Mouse (Mus musculus): Measurements from ENCODE around the gene Lmo4.

Gene Lmo4

DNA sequence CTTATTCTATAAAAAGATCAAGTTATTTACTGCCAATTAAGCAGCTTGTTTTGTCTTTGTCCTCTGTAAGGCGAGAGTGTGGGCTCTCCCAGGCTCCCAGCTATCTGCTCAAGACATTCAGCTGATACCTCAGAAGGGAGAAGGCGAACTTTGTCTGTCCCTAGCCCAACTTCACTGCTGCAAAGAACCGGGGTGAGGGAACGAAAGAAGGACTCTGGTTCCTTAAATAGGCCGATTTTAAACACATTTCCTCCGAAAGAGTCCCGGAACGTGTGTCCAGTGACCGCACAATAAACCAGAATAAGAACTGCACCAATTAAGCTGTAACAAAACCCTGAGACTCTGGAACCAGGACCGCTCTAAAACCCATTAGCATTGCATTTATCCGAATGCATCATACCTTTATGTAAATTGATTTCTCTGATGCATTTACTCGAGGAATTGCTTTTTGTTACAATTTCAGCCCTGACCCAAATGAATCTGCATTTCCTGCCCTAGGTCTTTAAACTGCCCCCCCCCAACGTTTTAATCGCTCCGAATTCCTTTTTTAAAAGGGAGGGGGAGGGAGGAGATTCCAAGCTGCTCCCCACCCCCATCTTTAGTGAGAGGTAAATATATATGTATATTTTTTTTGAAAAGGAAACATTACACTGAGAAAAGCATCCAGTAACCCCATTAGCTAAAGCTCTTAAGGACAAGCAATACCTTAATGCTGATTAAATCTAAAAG lies 1.6 kb downstream of the Lmo4 start:
- peak in 1 of 2 experiments; percentile 24 for DNase-seq

GRCm38 (mm10) chr3:144202574-144203258 lies 2.3 kb downstream of the Lmo4 start:
- DNase-seq = no peak

- DNase-seq = peak; percentile 66 to 74
Measured at GRCm38 (mm10) chr3:144201794-144202573, 3.0 kb downstream of the Lmo4 start.

DNA sequence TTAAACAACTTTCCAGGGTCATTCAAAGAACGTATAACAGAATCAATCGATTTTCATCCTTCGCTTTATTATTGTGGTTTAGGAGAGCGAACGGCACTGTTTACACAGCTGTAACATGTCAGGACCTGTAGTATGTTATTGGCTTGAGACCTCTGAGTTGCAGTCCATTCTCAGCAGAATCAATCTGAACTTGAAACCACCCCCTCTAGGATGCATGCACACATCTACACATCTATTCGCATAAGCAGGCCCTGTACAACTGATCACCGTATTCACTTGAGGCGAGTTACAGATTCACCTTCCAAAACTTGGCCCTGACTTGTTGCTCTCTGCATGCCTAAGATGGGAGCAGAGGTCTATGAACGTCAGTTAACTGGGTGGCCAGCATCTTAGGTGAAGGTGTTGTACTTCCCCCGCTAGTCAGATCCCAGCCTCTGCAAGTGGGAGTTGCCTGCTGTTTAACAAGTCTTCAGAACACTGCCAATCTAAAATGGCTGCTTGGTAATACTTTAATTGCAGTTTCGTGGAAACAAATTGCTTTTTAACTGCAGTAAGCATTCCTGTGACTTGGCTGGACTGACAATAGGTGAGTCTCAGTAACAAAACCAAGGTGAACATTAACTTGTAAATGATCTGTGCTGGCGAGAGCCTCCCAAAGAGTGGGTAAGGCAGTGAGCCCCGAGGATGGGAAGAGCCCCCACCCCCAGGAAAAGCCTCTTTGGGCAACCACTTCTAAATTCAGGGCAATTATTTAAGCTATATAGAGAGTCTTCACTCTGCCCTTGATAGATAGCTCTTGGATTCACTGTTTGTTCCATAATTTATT lies 19.5 kb downstream of the Lmo4 start:
- no peak for DNase-seq

DNA sequence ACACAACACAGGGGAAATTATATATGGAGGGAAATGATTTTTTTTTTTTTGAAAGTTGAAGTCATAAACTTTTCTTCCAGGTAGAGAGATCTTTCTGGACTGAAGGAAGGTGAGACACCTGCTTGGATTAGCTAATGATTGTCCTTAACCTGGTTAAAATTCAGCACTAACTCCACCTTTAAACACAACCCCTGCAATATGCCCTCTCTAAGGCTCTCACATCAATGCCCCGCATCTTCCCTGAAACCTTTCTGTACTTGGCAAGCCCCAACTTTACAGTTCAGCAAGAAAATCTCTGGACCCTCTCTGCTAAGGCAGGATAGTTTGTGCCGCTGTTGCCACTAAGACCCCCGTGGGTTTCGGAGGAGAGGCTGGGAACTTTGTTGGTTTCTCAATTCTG lies 20.1 kb downstream of the Lmo4 start:
- DNase-seq = no peak

DNA sequence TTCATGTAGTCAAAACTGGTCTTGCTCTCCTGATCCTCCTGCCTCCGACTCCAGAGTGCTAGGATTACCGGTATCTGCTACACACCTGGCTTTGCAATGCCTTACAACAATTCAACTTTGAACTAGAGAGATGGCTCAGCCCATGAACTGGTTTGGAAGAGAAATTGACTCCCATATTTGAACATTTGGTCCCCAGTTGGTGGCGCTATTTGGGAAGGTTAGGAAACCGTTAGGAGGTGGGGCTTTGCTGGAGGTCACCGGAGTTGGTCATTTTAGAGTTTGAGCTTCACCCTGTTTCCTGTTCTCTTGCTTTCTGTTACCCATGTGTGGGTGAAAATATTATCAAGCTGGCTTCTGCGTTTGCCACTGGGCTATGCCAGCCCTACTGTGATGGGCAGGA lies 22.8 kb downstream of the Lmo4 start:
- no peak for DNase-seq

- no peak for DNase-seq
Measured at GRCm38 (mm10) chr3:144178937-144179336, 26.1 kb downstream of the Lmo4 start.

- no peak for DNase-seq
Measured at GRCm38 (mm10) chr3:144173866-144174588, 31.0 kb downstream of the Lmo4 start.

DNA sequence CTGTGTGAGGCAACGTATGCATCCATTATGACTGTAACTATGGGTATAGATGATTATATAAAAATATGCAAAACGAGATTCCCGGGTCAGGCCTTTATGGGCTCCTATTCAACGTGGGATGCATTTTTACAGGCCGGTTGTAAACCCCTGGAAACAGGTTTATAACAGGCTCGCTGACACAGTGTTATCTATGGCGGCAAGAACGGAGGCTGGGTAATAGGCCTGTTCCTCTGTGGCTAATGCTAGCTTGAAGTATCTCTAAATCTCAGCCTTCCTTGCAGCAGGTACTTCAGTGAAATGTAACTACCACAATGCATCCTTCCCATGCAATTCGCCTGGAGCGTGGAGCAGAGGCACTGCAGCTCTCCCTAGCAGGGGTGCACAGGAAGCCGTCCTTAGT lies 31.9 kb downstream of the Lmo4 start:
- DNase-seq = no peak

DNA sequence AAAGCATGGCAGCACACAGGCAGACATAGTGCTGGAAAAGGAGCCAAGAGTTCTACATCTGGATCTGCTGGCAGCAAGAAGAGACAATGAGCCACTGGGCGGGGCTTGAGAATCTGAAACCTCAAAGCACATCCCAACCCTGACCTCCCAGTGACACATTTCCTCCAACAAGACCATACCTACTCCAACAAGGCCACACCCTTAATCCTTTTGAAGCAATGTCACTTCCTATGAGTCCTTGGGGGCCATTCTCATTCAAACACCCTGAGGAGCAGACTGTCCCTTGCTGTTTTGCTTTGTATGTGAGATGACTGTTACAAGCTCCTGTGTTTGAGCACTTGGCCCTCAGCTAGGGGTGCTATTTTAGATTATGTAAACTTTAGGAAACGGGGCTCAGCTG lies 33.3 kb downstream of the Lmo4 start:
- DNase-seq = no peak

DNA sequence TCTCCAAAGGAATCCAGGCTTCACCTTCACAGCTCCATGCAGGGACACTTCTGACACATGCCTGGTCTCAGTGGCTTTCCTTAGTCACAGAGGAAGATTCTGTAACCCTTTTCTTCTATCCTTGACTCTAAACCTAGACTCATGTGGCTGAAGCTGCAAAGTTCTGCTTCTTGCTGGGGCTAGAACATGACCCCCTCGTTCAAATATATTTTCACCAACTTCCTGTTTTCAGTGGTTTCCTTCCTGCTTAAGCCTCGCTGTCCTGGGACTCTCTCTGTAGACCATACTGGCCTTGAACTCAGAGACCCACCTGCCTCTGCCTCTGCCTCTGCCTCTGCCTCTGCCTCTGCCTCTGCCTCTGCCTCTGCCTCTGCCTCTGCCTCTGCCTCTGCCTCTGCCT lies 34.5 kb downstream of the Lmo4 start:
- no peak for DNase-seq

DNA sequence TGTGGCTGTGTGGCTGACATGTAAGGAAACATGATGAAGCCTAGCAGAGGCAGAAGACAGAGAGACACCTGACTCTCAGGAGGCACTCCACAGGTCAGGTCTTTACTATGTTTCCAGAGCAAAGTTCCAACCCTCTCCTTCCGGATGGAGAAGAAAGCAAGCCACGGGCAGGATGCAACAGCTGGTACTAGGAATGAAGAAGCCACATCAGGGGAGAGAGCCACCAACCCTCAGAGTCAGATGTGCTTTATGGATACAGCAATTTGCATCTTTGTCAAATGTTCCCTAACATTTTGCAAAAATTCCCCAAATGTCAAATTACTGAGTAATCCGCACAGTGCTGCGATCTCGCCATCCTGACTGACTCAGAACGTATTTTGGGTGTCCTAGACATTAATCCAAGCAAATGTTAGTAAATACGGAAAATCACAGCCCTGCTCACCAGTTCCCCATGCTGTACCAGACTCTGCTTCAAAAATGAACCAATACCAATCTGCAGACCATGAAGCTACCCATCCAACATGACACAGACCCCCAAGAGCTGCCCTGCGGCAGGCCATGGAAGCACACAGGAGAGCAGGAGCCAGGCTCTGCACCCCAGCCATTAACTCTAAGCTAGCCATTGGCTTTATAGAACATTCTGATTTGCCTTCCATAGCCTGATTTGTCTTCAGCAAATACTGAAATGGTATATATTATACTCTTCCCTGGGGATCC lies 38.4 kb downstream of the Lmo4 start:
- DNase-seq = no peak

- DNase-seq = no peak
Measured at GRCm38 (mm10) chr3:144165439-144165838, 39.6 kb downstream of the Lmo4 start.

- DNase-seq = no peak
Measured at GRCm38 (mm10) chr3:144164665-144165385, 40.2 kb downstream of the Lmo4 start.

DNA sequence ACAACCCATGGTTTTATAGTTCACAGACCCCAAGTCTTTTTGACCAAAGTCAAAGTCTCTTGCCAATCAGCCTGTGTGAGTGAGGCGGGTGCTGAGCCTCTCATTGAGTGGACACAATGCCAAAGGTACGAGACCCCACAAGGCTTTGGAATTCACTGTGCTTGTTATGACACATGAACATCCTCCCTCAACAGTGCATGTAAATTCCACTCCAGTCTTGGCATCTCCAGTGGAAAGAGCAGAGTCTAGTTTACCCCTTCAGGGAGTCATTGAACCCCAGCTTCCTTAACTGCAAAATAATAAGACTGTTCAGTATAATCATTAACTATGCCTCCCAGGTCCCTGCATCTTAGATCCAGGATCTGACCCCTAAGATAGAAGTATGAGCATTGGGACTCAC lies 41.3 kb downstream of the Lmo4 start:
- DNase-seq = no peak

GRCm38 (mm10) chr3:144162156-144162555 lies 42.9 kb downstream of the Lmo4 start:
- DNase-seq = no peak

GRCm38 (mm10) chr3:144161261-144161660 lies 43.8 kb downstream of the Lmo4 start:
- DNase-seq = peak in 1 of 2 experiments; percentile 25

DNA sequence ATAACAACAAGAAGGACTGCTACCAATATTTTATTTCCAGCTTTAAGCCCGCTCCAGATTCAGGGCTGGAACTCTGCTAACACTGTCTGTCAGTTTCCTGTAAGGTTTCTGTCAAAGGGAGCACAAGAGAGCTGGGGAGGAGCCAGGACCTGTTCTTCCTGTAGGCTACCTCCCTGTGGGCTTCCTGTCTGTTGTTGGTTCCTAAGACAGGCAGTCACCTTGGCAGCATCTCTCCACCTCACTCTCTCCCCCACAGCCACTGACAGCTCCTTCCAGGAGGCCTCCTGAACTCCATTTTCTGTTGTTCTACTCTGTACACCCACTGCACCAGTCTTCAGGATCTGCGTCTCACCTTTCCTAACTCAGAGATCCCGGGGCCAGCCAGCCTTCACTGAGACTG lies 49.3 kb downstream of the Lmo4 start:
- DNase-seq = no peak

- no peak for DNase-seq
Measured at GRCm38 (mm10) chr3:144153395-144153794, 51.6 kb downstream of the Lmo4 start.

DNA sequence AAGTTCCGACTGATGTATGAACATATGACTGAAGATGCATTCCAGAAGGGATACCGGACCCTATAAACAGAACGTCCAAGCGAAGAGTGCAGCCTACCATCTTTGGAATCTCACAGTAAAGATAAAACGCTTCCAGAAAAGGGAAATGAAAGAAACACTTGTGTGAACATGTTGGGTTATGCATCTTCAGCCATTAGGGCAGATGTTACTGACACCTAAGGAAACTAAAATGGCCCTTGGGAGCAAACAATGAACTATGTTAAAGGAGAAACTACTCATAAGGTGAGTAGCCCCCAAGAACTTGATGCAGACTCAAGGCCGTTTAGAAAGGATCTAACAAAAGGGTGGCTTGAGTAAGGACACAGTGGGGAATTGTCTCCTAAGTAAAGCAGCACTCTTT lies 54.0 kb downstream of the Lmo4 start:
- no peak for DNase-seq

DNA sequence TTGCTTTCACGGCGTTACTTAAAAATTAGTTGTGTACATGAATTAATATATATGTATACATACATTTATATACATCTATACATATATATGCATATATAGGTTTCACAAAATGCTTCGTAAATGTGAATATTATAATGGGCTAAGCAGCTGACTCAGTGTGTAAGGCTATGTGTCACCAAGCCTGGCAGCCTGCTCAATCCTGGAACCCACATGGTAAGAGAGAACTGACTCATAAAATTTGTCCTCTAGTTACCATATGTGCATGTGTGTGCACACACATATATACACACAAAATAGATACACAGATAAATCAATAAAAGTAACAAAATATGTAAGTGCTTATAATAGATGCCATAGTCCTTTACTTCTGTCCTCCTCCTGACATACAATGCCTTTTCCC lies 56.8 kb downstream of the Lmo4 start:
- DNase-seq = no peak
